Mouse (Mus musculus) G1E-ER4 (cell line): ENCODE results near the gene Prss53. TPM values are rescaled to one million over a fixed set of nuclear protein-coding genes. Genes with fewer than 3 reads are reported as not detected.

Experiments used
- GATA1 ChIP-seq: IDR thresholded peaks from one replicate; pipeline ENCODE4 v1.8.0; 2012; ENCODE audit warnings: low read length, inconsistent platforms
- polyA plus RNA-seq: library from polyadenylated mRNA; stranded (reverse); fragments of >175 nt; gene quantifications from 2 replicates; pipeline ENCODE4 v1.2.3, GENCODE M21; 2012

Gene Prss53
- polyA plus RNA-seq, 1 experiment, result 0.48 TPM

GRCm38 (mm10) chr7:127922451-127923275 lies 31.9 kb upstream of the Prss53 start:
- TF ChIP-seq GATA1, result no peak

GRCm38 (mm10) chr7:127921516-127921915 lies 30.7 kb upstream of the Prss53 start:
- TF ChIP-seq GATA1, result no peak

GRCm38 (mm10) chr7:127919290-127919689 lies 28.5 kb upstream of the Prss53 start:
- no peak for TF ChIP-seq GATA1

- no peak for TF ChIP-seq GATA1
Observed at GRCm38 (mm10) chr7:127918203-127918602, 27.4 kb upstream of the Prss53 start.

- no peak for TF ChIP-seq GATA1
Observed at GRCm38 (mm10) chr7:127915293-127915692, 24.5 kb upstream of the Prss53 start.

GRCm38 (mm10) chr7:127912938-127913337 lies 22.2 kb upstream of the Prss53 start:
- no peak for TF ChIP-seq GATA1

GRCm38 (mm10) chr7:127912190-127912871 lies 21.6 kb upstream of the Prss53 start, which contains the start of gene Kat8:
Kat8 (plus strand) TSS chr7:127912516.
- no peak for TF ChIP-seq GATA1

- TF ChIP-seq GATA1, result no peak
Observed at GRCm38 (mm10) chr7:127908656-127909055, 17.9 kb upstream of the Prss53 start.

GRCm38 (mm10) chr7:127907939-127908338 lies 17.2 kb upstream of the Prss53 start:
- no peak for TF ChIP-seq GATA1

- no peak for TF ChIP-seq GATA1
Observed at GRCm38 (mm10) chr7:127903971-127904796, 13.4 kb upstream of the Prss53 start, which contains the start of gene Bckdk. Bckdk (plus strand) TSS chr7:127904082.

GRCm38 (mm10) chr7:127901772-127902171 lies 11.0 kb upstream of the Prss53 start:
- TF ChIP-seq GATA1, result no peak

GRCm38 (mm10) chr7:127899997-127900396 lies 9.2 kb upstream of the Prss53 start:
- no peak for TF ChIP-seq GATA1

- no peak for TF ChIP-seq GATA1
Observed at GRCm38 (mm10) chr7:127898179-127898956, 7.6 kb upstream of the Prss53 start.

GRCm38 (mm10) chr7:127897542-127897941 lies 6.8 kb upstream of the Prss53 start:
- no peak for TF ChIP-seq GATA1

GRCm38 (mm10) chr7:127896384-127896783 lies 5.6 kb upstream of the Prss53 start:
- no peak for TF ChIP-seq GATA1
